Mouse (Mus musculus) gastrocnemius, adult 2 months (tissue): ENCODE data around the gene Scmh1. TPM values are rescaled to one million over a fixed set of nuclear protein-coding genes. Genes with fewer than 3 reads are reported as not detected.

ENCODE experiments used
- DNase-seq: peaks from one replicate; pipeline ENCODE4 v3.0.0; 2022
- H3K27ac ChIP-seq: fragments of 200-600 bp; 2 replicates; pipeline ENCODE4 v1.8.1; 2022; ENCODE audit warnings: mild to moderate bottlenecking
- H3K4me3 ChIP-seq: fragments of 200-600 bp; 2 replicates; pipeline ENCODE4 v1.8.1; 2022; ENCODE audit warnings: mild to moderate bottlenecking, moderate library complexity
- CTCF ChIP-seq: fragments of 200-600 bp; IDR thresholded peaks from 2 replicates; pipeline ENCODE4 v1.8.1; 2022; ENCODE audit warnings: antibody characterized with exemption, mild to moderate bottlenecking, moderate library complexity
- intact Hi-C: fragments of 180-260 bp; cut with DNase I; formaldehyde crosslinking; loops from one replicate; pipeline ENCODE4 v1.15.1; 2025
- long read RNA-seq, 2 experiments: library from polyadenylated mRNA; stranded (forward); transcript quantifications; one replicate each; pipeline ENCODE4 v2.0.0; 2021
- total RNA-seq, 2 experiments: library from RNA; stranded (reverse); gene quantifications; 2 replicates each; pipeline ENCODE4 v1.2.3; 2021

Gene Scmh1
- total RNA-seq = 10 to 100 TPM; 46.3 to 52.4 TPM
- long read RNA-seq, experiment 1, transcript Scmh1-201 (17 exons, 3,353 nt) = major isoform, 6 of 22 reads
- long read RNA-seq, experiment 1, partial matches to known transcripts = 5 of 22 reads
- long read RNA-seq, experiment 1, other reads (novel, unspliced or antisense) = 6 of 22 reads
- long read RNA-seq, experiment 2, transcript Scmh1-201 (17 exons, 3,353 nt) = major isoform, 5 of 40 reads
- long read RNA-seq, experiment 2, partial matches to known transcripts = 3 of 40 reads
- long read RNA-seq, experiment 2, other reads (novel, unspliced or antisense) = 29 of 40 reads

- peak within 1 kb of the TSS; percentile 97 for H3K27ac ChIP-seq
- peak within 1 kb of the TSS; percentile 77 for H3K4me3 ChIP-seq
- DNase-seq = peak; percentile 81
- peak; percentile 41; the same call in 1 of the 2 replicates for TF ChIP-seq CTCF
- intact Hi-C loops = no loop called here
Measured at GRCm38 (mm10) chr4:120405144-120405805, at the start of gene Scmh1. Gene Scmh1, plus strand, starts transcription at chr4:120405281.

GRCm38 (mm10) chr4:120360011-120360521, 45.0 kb upstream of the Scmh1 start:
- DNase-seq = no peak
- H3K27ac ChIP-seq = no peak overlapping the region
- no peak for TF ChIP-seq CTCF
- intact Hi-C loops = no loop called here
- H3K4me3 ChIP-seq = no peak overlapping the region

- Histone ChIP-seq H3K4me3 (no peak overlapping the region), H3K27ac (no peak overlapping the region)
- no peak for DNase-seq
- intact Hi-C loops = no loop called here
- no peak for TF ChIP-seq CTCF
Measured at GRCm38 (mm10) chr4:120364729-120365128, 40.4 kb upstream of the Scmh1 start.

GRCm38 (mm10) chr4:120365456-120365855, 39.6 kb upstream of the Scmh1 start:
- no peak overlapping the region for H3K27ac ChIP-seq
- no peak overlapping the region for H3K4me3 ChIP-seq
- intact Hi-C loops = no loop called here
- TF ChIP-seq CTCF = no peak
- no peak for DNase-seq

- intact Hi-C loops = loop anchor here (2.0 kb wide), 2 partner anchors 143 to 151 kb away; no protein-coding TSS in a partner anchor
- Histone ChIP-seq H3K4me3 (no peak overlapping the region), H3K27ac (peak overlapping the region; percentile 68)
- TF ChIP-seq CTCF = no peak
- no peak for DNase-seq
Measured at GRCm38 (mm10) chr4:120368031-120368430, 37.0 kb upstream of the Scmh1 start.

GRCm38 (mm10) chr4:120368663-120369062, 36.4 kb upstream of the Scmh1 start:
- peak overlapping the region; percentile 68 for H3K27ac ChIP-seq
- TF ChIP-seq CTCF = peak; percentile 87
- H3K4me3 ChIP-seq = no peak overlapping the region; the same call in 1 of the 2 replicates
- intact Hi-C loops = loop anchor here (2.0 kb wide), 2 partner anchors 144 to 152 kb away; no protein-coding TSS in a partner anchor
- DNase-seq = peak; percentile 71

GRCm38 (mm10) chr4:120369156-120369555, 35.9 kb upstream of the Scmh1 start:
- peak overlapping the region; percentile 60 for H3K4me3 ChIP-seq
- peak overlapping the region; percentile 68 for H3K27ac ChIP-seq
- no peak for TF ChIP-seq CTCF
- intact Hi-C loops = loop anchor here (2.0 kb wide), 2 partner anchors 144 to 152 kb away; no protein-coding TSS in a partner anchor
- peak; percentile 65 for DNase-seq

GRCm38 (mm10) chr4:120369861-120370366, 35.2 kb upstream of the Scmh1 start:
- peak; percentile 39 for DNase-seq
- H3K27ac ChIP-seq = peak overlapping the region; percentile 68
- intact Hi-C loops = loop anchor here (2.0 to 5.0 kb wide), 3 partner anchors 43 to 153 kb away; no protein-coding TSS in a partner anchor
- peak overlapping the region; percentile 60 for H3K4me3 ChIP-seq
- no peak for TF ChIP-seq CTCF

GRCm38 (mm10) chr4:120372838-120373237, 32.2 kb upstream of the Scmh1 start:
- intact Hi-C loops = loop anchor here (5.0 kb wide), 1 partner anchor 46 kb away; no protein-coding TSS in a partner anchor
- H3K4me3 ChIP-seq = no peak overlapping the region
- no peak for TF ChIP-seq CTCF
- no peak overlapping the region for H3K27ac ChIP-seq
- no peak for DNase-seq

- no peak for TF ChIP-seq CTCF
- H3K4me3 ChIP-seq = no peak overlapping the region
- DNase-seq = no peak
- no peak overlapping the region for H3K27ac ChIP-seq
- intact Hi-C loops = loop anchor here (5.0 kb wide), 1 partner anchor 47 kb away; no protein-coding TSS in a partner anchor
Measured at GRCm38 (mm10) chr4:120373813-120374212, 31.3 kb upstream of the Scmh1 start.

GRCm38 (mm10) chr4:120380811-120381391, 24.2 kb upstream of the Scmh1 start:
- peak; percentile 95 for TF ChIP-seq CTCF
- H3K4me3 ChIP-seq = peak overlapping the region; percentile 63
- H3K27ac ChIP-seq = peak overlapping the region; percentile 9
- intact Hi-C loops = loop anchor here (2.0 to 5.0 kb wide), 2 partner anchors 164 to 259 kb away; no protein-coding TSS in a partner anchor
- peak; percentile 86 for DNase-seq

GRCm38 (mm10) chr4:120385496-120385895, 19.6 kb upstream of the Scmh1 start:
- TF ChIP-seq CTCF = no peak
- intact Hi-C loops = loop anchor here (5.0 kb wide), 3 partner anchors 87 to 297 kb away; no protein-coding TSS in a partner anchor
- DNase-seq = no peak
- Histone ChIP-seq H3K4me3 (no peak overlapping the region), H3K27ac (no peak overlapping the region)
